10 mouse cellular contexts compared by ENCODE assay signal in the genomic region with DNA sequence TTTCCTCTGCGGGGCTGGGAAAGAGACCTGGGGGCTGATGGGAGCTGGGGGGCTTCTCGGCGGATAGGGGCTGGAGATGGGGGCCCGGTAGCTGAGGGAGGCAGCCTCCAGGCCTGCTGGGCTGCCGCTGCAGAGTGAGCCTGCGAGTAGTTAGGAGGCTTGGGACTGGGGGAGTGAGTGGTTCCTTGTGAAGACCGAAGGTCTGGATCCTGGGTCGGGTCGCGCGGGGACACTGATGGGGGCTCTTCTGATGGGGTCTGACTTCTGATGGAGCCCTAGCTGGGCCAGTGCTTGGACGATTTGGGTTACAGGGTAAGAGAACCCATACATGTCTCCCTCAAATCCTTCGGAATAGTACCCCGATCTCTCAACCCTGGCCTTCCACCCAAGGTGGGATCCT. TPM values are rescaled to one million over a fixed set of nuclear protein-coding genes. Genes with fewer than 3 reads are reported as not detected.
DNase-seq lines count a peak whose midpoint lies in the region; ATAC-seq lines count a peak whose summit lies in the region.
"Had no signal": no experiment of that assay in that cellular context is flagged by ENCODE, and none has a peak within 500 bp of the region (broad histone marks: within the 10 kb centered on the region; RNA-seq: fewer than 3 reads in every experiment).

No protein-coding gene starts in this region.

- no peaks in the 10 kb centered on the region for H3K9me3 ChIP-seq in kidney, embryonic 14.5 days (ENCODE audit: control insufficient read depth, low read length)
- peaks cover 4% of the 10 kb centered on the region; the same call in 1 of the 2 replicates for H3K9me3 ChIP-seq in forebrain, embryonic 13.5 days (replicated peaks)
- peaks cover 5% of the 10 kb centered on the region for H3K9me3 ChIP-seq in midbrain, embryonic 10.5 days (replicated peaks)

- H3K4me2 ChIP-seq in kidney, embryonic 14.5 days (replicated peaks; ENCODE audit: low read depth, low read length) = peak overlapping the region; percentile 100
- H3K4me2 ChIP-seq in forebrain, embryonic 13.5 days = peak overlapping the region; percentile 87

- no peak for ATAC-seq in kidney, embryonic 14.5 days (ENCODE audit: low FRiP score, low TSS enrichment)
- peak; percentile 36 for ATAC-seq in forebrain, embryonic 13.5 days

- 11% methylated on average over 14 of the region's 14 CpGs for WGBS in kidney, embryonic 14.5 days
- WGBS in forebrain, embryonic 13.5 days = 11% methylated on average over 14 of the region's 14 CpGs
- 10% methylated on average over 14 of the region's 14 CpGs for WGBS in midbrain, embryonic 10.5 days

- intact Hi-C loops in left cerebral cortex, postnatal 4 days (cut with DNase I) = loop anchor here (5.0 kb wide), 1 partner anchor 136 kb away; no protein-coding TSS in a partner anchor
- intact Hi-C loops in left cerebral cortex, postnatal 25 days (cut with DNase I) = loop anchor here (2.0 kb wide), 1 partner anchor 99 kb away; no protein-coding TSS in a partner anchor

- 0 out of 2 replicates have a peak overlapping the region, but pooled peaks have one; percentile 53 for H3K9ac ChIP-seq in kidney, embryonic 14.5 days (ENCODE audit: low read depth, low read length)
- peak overlapping the region; percentile 81 for H3K9ac ChIP-seq in forebrain, embryonic 13.5 days

- no peaks in the 10 kb centered on the region for H3K36me3 ChIP-seq in kidney, embryonic 14.5 days (ENCODE audit: control insufficient read depth, insufficient read depth, low read length)
- no peaks in the 10 kb centered on the region for H3K36me3 ChIP-seq in forebrain, embryonic 13.5 days (ENCODE audit: poor library complexity, severe bottlenecking)
- H3K36me3 ChIP-seq in midbrain, embryonic 10.5 days = peaks cover 13% of the 10 kb centered on the region; the same call in 1 of the 2 replicates

- DNase-seq in kidney, adult 8-10 months = no peak
- peak; percentile 56 for DNase-seq in brain, adult 2 months (ENCODE audit: low read depth, low spot score)
- DNase-seq in midbrain, embryonic 10.5 days (ENCODE audit: low spot score) = no peak
- no peak for DNase-seq in T-cell, adult 2 months (ENCODE audit: low spot score)
- no peak for DNase-seq in left cerebral cortex, postnatal 4 days
- DNase-seq in left cerebral cortex, postnatal 25 days (ENCODE audit: low spot score in 2 of 2) = no peak
- DNase-seq: lung, adult 2 months; thymus, adult 2 months had no signal

- peak overlapping the region; percentile 60 for H3K4me3 ChIP-seq in kidney, embryonic 14.5 days (ENCODE audit: low read length)
- H3K4me3 ChIP-seq in forebrain, embryonic 13.5 days = peak overlapping the region; percentile 54
- peak overlapping the region; percentile 84 for H3K4me3 ChIP-seq in midbrain, embryonic 10.5 days

- no peaks in the 10 kb centered on the region for H3K4me1 ChIP-seq in kidney, embryonic 14.5 days (ENCODE audit: control insufficient read depth, insufficient read depth, low read length)
- peaks cover 25% of the 10 kb centered on the region for H3K4me1 ChIP-seq in forebrain, embryonic 13.5 days
- peaks cover 31% of the 10 kb centered on the region for H3K4me1 ChIP-seq in midbrain, embryonic 10.5 days

- H3K27ac ChIP-seq in kidney, embryonic 14.5 days (ENCODE audit: low read depth, low read length) = no peak overlapping the region
- H3K27ac ChIP-seq in forebrain, embryonic 13.5 days = peak overlapping the region; percentile 82
- H3K27ac ChIP-seq in midbrain, embryonic 10.5 days (replicated peaks) = peak overlapping the region; percentile 92

- H3K27me3 ChIP-seq in kidney, embryonic 14.5 days (ENCODE audit: control insufficient read depth, insufficient read depth, low read length) = peaks cover 18% of the 10 kb centered on the region; the same call in 1 of the 2 replicates
- H3K27me3 ChIP-seq in forebrain, embryonic 13.5 days = peaks cover 9% of the 10 kb centered on the region; the same call in 1 of the 2 replicates
- peaks cover 46% of the 10 kb centered on the region for H3K27me3 ChIP-seq in midbrain, embryonic 10.5 days (ENCODE audit: low read depth, poor library complexity, severe bottlenecking)

RNA-seq across cellular contexts. Expression of a gene that starts 27.8 kb away (rescaled TPM):
- polyA plus RNA-seq in kidney, embryonic 14.5 days (2014; fragmentation: Nextera tagmentation; extraction: Ambion mirVana) = 3.6 and 4.4 TPM in 2 replicates
- polyA plus RNA-seq in forebrain, embryonic 13.5 days (2015; fragmentation: Nextera tagmentation; extraction: Ambion mirVana) = 9.7 and 9.8 TPM in 2 replicates
- 6.9 and 9.2 TPM in 2 replicates for polyA plus RNA-seq in midbrain, embryonic 10.5 days (2016; fragmentation: Nextera tagmentation; extraction: Ambion mirVana)
- 100 to 1,000 TPM; 151 to 183 TPM for total RNA-seq in left cerebral cortex, postnatal 4 days (2021)
- 100 to 1,000 TPM; 230 to 263 TPM for total RNA-seq in left cerebral cortex, postnatal 25 days (2021)
